Mouse (Mus musculus) spleen, adult 2 months (tissue): ENCODE data around the gene Cspg4. TPM values are rescaled to one million over a fixed set of nuclear protein-coding genes. Genes with fewer than 3 reads are reported as not detected.

Experiments
- DNase-seq, 2 experiments: peaks; one replicate each; pipeline versions ENCODE4 v3.0.0 to v3.0.0-alpha.2; 2012 to 2021; ENCODE audit warnings: low spot score in 2 of 2, low read depth in 1 of 2
- H3K27ac ChIP-seq: fragments of 200-500 bp; 2 replicates; pipeline ENCODE4 v1.5.1; 2012; ENCODE audit warnings: low read length, inconsistent platforms; ENCODE audit not compliant: insufficient read depth
- H3K27me3 ChIP-seq: fragments of 200-500 bp; 2 replicates; pipeline ENCODE4 v1.6.1; 2012; ENCODE audit warnings: mild to moderate bottlenecking, moderate library complexity, low read length, inconsistent platforms; ENCODE audit not compliant: control insufficient read depth, insufficient read depth
- H3K36me3 ChIP-seq: fragments of 200-500 bp; 2 replicates; pipeline ENCODE4 v1.6.1; 2012; ENCODE audit warnings: mild to moderate bottlenecking, low read length, inconsistent platforms; ENCODE audit not compliant: control insufficient read depth, insufficient read depth
- H3K4me1 ChIP-seq: fragments of 200-500 bp; 2 replicates; pipeline ENCODE4 v1.6.1; 2011; ENCODE audit warnings: inconsistent platforms; ENCODE audit not compliant: control insufficient read depth, insufficient read depth, insufficient read length
- H3K4me3 ChIP-seq: fragments of 200-500 bp; 2 replicates; pipeline ENCODE4 v1.5.1; 2011; ENCODE audit warnings: mild to moderate bottlenecking, inconsistent platforms; ENCODE audit not compliant: insufficient read depth, insufficient read length; ENCODE audit errors: extremely low read depth
- CTCF ChIP-seq: fragments of 200-500 bp; IDR thresholded peaks from 2 replicates; pipeline ENCODE4 v1.5.1; 2011; ENCODE audit warnings: mild to moderate bottlenecking, inconsistent platforms; ENCODE audit not compliant: insufficient read depth, insufficient read length, insufficient replicate concordance; ENCODE audit errors: extremely low read depth
- POLR2A ChIP-seq: fragments of 200-500 bp; IDR thresholded peaks from 2 replicates; pipeline ENCODE4 v1.6.1; 2011; ENCODE audit warnings: low read depth, low read length, inconsistent platforms
- WGBS: fragments of 180-500 bp; shearing (Covaris S2); methylation state at CpG from one replicate; pipeline ENCODE4 v1.1.7; 2018; 5-methylcytosine and 5-hydroxymethylcytosine counted together
- polyA plus RNA-seq: library from polyadenylated mRNA; depleted of rRNA; stranded (reverse); fragments of >200 nt; gene quantifications from 2 replicates; pipeline ENCODE4 v1.2.3, GENCODE M21; 2012

The Cspg4 gene
- polyA plus RNA-seq, 1 experiment, result 1.3 TPM

DNA sequence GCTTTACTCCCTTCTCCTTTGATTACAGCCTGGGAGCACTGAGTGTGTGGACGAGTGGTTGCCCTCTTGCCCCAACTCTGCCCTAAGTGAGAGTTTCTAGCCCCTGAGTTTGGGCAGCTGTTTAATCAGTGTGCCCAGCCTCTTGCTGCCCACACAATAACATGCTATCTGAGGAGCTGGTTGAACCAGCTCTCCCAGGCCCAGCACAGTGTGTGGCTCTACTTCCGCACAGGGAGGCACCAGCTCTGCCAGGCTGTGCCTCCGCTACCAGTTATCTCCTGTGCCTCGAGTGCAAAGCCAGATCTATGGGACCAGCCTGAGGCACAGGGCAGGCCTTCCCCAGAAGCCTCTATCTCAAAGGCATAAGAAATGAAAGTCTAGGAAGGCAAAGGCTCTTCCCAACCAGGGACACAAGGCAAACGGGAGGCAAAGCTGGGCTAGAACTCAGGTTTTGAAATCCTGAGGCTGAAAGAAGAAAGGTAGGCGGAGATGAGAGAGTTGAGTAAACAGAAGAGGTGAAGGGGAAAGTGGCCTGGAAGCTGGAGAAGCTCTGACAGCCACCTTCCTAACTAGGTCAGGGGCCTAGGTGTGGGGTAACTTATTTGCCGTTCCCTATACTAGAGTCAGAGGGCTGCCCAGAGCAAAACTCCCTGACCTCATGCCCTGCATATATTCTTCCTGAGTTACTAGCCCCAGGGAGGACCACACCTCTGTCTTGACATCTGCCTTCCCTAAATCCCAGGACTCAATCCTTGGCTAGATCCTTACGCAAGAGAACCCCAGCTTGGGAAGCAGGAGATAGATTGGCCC is 59.2 kb downstream of the Cspg4 start:
- Histone ChIP-seq H3K36me3 (no peaks in the 10 kb centered on the region), H3K27me3 (no peaks in the 10 kb centered on the region), H3K4me1 (no peaks in the 10 kb centered on the region), H3K27ac (peak overlapping the region; percentile 21; the same call in 1 of the 2 replicates), H3K4me3 (peak overlapping the region; percentile 17)
- no peak for DNase-seq
- no peak for TF ChIP-seq CTCF
- no peak for TF ChIP-seq POLR2A
- 70% methylated on average over 8 of the region's 8 CpGs for WGBS

DNA sequence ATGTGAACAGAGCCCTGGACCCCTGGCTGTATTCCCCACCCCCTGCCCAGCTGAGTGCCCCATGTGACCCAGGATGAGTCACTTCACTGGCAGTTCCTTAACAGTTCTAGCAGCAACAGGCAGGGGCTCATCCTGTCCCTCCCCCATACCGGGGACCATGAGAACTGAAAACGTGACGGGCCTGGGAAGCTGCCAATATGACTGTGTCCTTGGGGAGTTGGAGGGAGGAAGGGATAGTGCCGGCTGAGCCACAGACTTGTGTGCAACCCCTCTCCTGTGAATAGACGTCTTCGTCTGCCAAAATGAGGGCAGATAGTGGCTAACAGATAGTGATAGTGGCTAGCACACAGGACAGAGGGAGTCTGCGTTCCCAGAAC is 59.8 kb downstream of the Cspg4 start:
- no peaks in the 10 kb centered on the region; the same call in 1 of the 2 replicates for H3K27me3 ChIP-seq
- no peak for TF ChIP-seq POLR2A
- TF ChIP-seq CTCF, result no peak
- no peaks in the 10 kb centered on the region for H3K36me3 ChIP-seq
- peak overlapping the region; percentile 23 for H3K4me3 ChIP-seq
- DNase-seq, result peak in 1 of 2 experiments; percentile 16
- H3K27ac ChIP-seq, result no peak overlapping the region
- WGBS, result 33% methylated on average over 7 of the region's 7 CpGs
- H3K4me1 ChIP-seq, result no peaks in the 10 kb centered on the region

DNA sequence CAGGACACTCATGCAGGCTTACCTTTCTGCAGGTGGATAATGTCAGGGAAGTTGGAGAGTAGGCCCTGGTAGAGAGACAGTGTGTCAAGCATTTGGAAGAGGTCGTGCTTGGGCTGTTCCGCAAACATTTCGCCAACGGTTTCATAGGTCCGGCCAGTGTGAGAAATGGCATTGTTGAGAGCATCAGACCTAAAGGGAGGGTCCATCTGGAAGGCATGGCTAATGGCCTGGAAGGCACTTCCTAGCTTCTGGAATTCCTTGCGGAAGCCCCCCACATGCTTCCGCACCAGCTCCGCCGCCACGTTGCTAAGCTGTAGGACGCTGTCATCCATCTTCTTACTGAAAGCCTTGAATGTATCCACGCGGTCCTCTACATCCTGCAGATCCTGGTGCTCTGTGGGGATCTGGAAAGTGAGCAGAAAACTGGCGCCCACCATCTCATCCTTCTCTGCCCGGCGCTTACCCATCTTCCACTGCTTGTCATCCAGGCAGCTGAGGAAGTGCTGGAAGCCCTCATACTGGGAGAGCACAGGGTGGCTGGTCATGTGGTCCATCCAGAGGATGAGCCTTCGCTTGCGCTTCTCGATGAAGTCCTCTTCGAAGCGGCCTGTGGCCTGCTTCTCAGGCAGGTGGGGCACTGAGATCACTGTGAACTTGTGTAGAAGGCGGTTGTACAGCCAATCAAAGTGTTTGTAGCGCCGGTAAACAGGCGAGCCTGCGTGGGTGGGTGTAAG is 60.6 kb downstream of the Cspg4 start:
- no peaks in the 10 kb centered on the region for H3K36me3 ChIP-seq
- WGBS, result 90% methylated on average over 26 of the region's 26 CpGs
- no peak overlapping the region for H3K27ac ChIP-seq
- no peaks in the 10 kb centered on the region; the same call in 1 of the 2 replicates for H3K27me3 ChIP-seq
- no peak for TF ChIP-seq POLR2A
- no peak for TF ChIP-seq CTCF
- no peaks in the 10 kb centered on the region for H3K4me1 ChIP-seq
- DNase-seq, result no peak
- H3K4me3 ChIP-seq, result peak overlapping the region; percentile 12; the same call in 1 of the 2 replicates

DNA sequence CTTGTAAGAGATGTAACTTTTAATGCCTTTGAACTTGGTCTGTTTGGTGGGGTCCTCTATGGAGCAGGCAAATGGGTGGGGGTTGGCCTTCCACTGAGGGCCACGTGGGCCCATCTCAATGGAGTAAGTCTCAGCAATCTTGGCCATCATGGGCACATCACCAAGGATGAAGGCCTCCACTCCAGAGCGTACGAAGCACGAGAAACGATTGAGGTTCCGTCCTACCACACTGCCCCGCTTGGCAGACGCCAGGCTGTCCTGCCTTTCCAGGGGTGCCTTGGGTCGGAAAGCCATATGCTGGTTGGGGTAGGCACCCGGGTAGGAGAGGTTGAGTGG is 61.2 kb downstream of the Cspg4 start:
- H3K4me3 ChIP-seq, result peak overlapping the region; percentile 12; the same call in 1 of the 2 replicates
- H3K27ac ChIP-seq, result no peak overlapping the region
- no peaks in the 10 kb centered on the region for H3K36me3 ChIP-seq
- H3K4me1 ChIP-seq, result no peaks in the 10 kb centered on the region
- WGBS, result 96% methylated on average over 10 of the region's 10 CpGs
- no peak for DNase-seq
- H3K27me3 ChIP-seq, result no peaks in the 10 kb centered on the region; the same call in 1 of the 2 replicates
- TF ChIP-seq POLR2A (no peak), CTCF (no peak)

DNA sequence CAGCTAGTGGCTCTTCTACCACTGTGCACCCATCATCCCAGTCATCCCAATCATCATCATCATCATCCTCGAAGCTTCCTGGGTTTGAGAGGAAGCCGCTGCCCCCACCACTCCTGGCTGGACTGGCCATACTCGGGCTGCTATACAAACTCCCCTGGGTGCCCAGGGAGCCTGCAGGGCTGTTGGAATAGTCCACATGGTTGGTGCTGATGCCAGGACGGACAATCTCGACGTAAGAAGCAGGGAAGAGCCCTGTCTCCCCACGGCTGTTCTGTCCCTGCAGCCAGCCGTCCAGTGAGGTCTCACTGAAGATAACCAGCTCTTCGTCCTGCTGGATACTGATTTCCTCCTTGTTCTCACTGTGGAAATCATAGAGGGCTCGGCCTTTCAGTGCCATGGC is 61.6 kb downstream of the Cspg4 start:
- Histone ChIP-seq H3K27ac (peak overlapping the region; percentile 2; the same call in 1 of the 2 replicates), H3K36me3 (no peaks in the 10 kb centered on the region), H3K4me3 (peak overlapping the region; percentile 5; the same call in 1 of the 2 replicates), H3K4me1 (no peaks in the 10 kb centered on the region), H3K27me3 (no peaks in the 10 kb centered on the region; the same call in 1 of the 2 replicates)
- TF ChIP-seq CTCF (no peak), POLR2A (no peak)
- no peak for DNase-seq
- WGBS, result 91% methylated on average over 10 of the region's 10 CpGs

DNA sequence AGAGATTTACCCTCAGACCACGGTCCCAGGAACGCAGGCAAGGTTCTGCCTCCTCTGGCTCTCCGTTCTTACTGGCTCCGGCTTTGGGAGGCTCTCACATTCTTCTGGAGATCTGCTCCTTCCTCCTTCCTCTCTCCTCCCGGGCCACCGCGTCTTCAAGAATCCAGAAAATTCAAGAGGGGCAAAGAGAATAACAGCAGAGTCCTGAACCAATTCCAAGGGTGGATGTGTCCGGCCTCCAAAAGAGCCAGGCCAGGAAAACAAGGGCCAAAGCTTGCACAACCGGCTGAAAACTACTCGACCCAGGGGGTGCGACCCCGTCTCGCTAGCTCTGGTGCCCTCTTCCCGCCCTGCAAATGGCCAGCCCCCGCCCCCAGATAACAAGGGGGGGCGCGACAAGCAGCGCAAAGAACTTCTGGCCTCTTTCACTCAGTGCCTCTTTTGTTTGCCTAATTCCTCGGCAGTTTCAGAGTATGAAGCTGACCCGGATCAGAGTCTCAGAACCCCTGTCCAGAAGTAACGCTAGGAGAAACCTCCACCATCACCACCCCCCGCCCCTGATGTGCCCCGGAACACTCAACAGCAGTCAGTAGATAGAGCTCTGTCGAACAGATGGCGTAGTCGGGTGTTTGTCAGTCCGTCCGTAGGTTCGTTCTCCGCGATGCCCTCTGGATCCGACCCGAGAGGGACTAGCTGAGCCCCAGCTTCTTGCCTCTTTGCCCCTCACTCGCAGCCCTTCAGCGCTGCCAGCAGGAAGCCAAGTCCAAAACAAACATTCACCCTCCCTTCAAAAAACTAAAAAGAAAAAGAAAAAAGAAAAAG is 62.6 kb downstream of the Cspg4 start:
- no peaks in the 10 kb centered on the region for H3K4me1 ChIP-seq
- DNase-seq, result peak in 1 of 2 experiments; percentile 10

More for the DNA sequence above, 62.6 kb downstream of the Cspg4 start:
- no peaks in the 10 kb centered on the region for H3K36me3 ChIP-seq
- WGBS, result 10% methylated on average over 35 of the region's 35 CpGs
- H3K27me3 ChIP-seq, result no peaks in the 10 kb centered on the region; the same call in 1 of the 2 replicates
- peak overlapping the region; percentile 54 for H3K27ac ChIP-seq
- peak overlapping the region; percentile 66 for H3K4me3 ChIP-seq
- no peak for TF ChIP-seq CTCF
